Mouse (Mus musculus): Measurements from ENCODE around the gene Sft2d1.
"Not testable (repeated sequence)": the region's sequence is repeated elsewhere in the genome, so short reads cannot be mapped to it uniquely, and the experiment has no call there.

DNA sequence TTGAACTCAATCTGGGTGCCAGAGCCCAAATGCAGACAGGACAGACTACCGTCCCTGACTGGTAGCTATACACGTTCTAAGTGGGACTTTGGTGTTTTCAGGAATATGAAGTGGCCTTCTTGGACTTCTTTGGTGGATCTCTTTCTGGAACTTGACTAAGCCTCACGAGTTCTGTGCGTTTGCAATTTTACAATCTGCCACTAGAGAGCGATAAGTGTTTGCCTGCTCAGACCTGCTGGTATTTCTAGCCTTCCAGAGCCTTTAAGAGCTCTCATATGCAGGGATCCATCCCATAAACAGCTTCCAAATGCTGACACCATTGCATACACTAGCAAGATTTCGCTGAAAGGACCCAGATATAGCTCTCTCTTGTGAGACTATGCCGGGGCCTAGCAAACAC is 46.3 kb upstream of the Sft2d1 start:
- TF ChIP-seq CTCF (IDR thresholded peaks at IDR 0.05; ENCODE audit: borderline replicate concordance, control insufficient read depth, extremely low read depth, insufficient read depth, low read length, poor library complexity); POLR2A (IDR thresholded peaks at IDR 0.05; ENCODE audit: control insufficient read depth, extremely low read depth, insufficient read depth, low read length, poor library complexity): not testable (repeated sequence)

Measured in thymus, adult 2 months (tissue).